Mouse (Mus musculus) neural tube, embryonic 12.5 days (tissue): Measurements from ENCODE around the gene Relch. TPM values are rescaled to one million over a fixed set of nuclear protein-coding genes. Genes with fewer than 3 reads are reported as not detected.

Source experiments
- polyA plus RNA-seq: library from polyadenylated mRNA; unstranded; fragments of >200 nt; fragmentation: Nextera tagmentation; extraction: Ambion mirVana; gene quantifications from 2 replicates; pipeline ENCODE4 v1.2.1, GENCODE M21; 2016

Relch gene
- polyA plus RNA-seq, 1 experiment from 2014 or later = 46.6 TPM

Other genes with a start within 250 kb of the Relch start
- 12.8 and 13.9 TPM in 2 replicates for gene Pign, start 184 bp upstream of the Relch start, polyA plus RNA-seq
- 0.36 and 0.65 TPM in 2 replicates for gene Tnfrsf11a, start 116.9 kb downstream of the Relch start, polyA plus RNA-seq